In the genomic region with DNA sequence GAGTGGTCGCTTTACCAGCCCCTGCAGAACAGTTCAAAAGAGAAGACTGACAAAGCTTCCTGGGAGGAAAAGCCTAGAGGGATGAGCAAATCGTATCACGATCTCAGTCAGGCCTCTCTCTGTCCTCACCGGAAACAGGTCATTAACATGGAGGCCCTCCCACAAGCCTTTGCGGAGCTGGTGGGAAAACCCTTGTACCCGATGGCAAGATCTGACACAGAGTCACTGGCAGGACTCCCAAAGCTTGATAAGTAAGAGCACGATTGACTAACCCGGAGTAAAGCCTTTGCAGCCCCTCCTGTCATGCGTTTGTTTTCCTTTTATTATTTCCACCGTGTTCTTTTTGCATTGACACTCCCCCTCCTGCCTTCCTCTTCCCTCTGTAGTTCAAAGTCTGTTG, we compare ENCODE assay signal across 14 mouse cellular contexts.
DNase-seq lines count a peak whose midpoint lies in the region; ATAC-seq and TF ChIP-seq lines count a peak whose summit lies in the region.
"Had no signal": no experiment of that assay in that cellular context is flagged by ENCODE, and none has a peak within 500 bp of the region (broad histone marks: within the 10 kb centered on the region; RNA-seq: fewer than 3 reads in every experiment).

No protein-coding gene starts in this region.

- H3K4me3 ChIP-seq in layer of hippocampus, adult 2 months: peak overlapping the region; percentile 30
- H3K4me3 ChIP-seq in testis, adult 2 months (ENCODE audit: control insufficient read depth, low read depth, low read length): peak overlapping the region; percentile 29
- no peak overlapping the region for H3K4me3 ChIP-seq in intestine, postnatal 0 days (ENCODE audit: low read depth, low read length)
- H3K4me3 ChIP-seq: embryonic facial prominence, embryonic 12.5 days; myocyte had no signal

- no peak overlapping the region for H3K9ac ChIP-seq in intestine, postnatal 0 days (ENCODE audit: low read depth, low read length)
- H3K9ac ChIP-seq: embryonic facial prominence, embryonic 12.5 days; liver, embryonic 14.5 days had no signal

- H3K4me2 ChIP-seq in intestine, postnatal 0 days (replicated peaks; ENCODE audit: low read depth): no peak overlapping the region
- H3K4me2 ChIP-seq: embryonic facial prominence, embryonic 12.5 days had no signal

- H3K9me3 ChIP-seq in intestine, postnatal 0 days (ENCODE audit: control insufficient read depth): no peaks in the 10 kb centered on the region
- H3K9me3 ChIP-seq: embryonic facial prominence, embryonic 12.5 days had no signal

- WGBS in intestine, postnatal 0 days: 69% methylated on average over 10 of the region's 10 CpGs

- peak; percentile 6 to 12 for DNase-seq in cerebellum, postnatal 36 days
- DNase-seq in cerebellum, adult 11 months: no peak
- peak in 1 of 2 experiments; percentile 29 for DNase-seq in layer of hippocampus, adult 2 months (ENCODE audit: low spot score in 2 of 2)
- DNase-seq in layer of hippocampus, adult 8-10 months (ENCODE audit: low spot score in 2 of 2): no peak
- DNase-seq in testis, postnatal 14 days (ENCODE audit: low spot score): no peak
- no peak for DNase-seq in yolk sac, embryonic 10.5 days (ENCODE audit: low spot score)
- DNase-seq: kidney, adult 2 months; retina, postnatal 1 day; thymus, postnatal 25 days had no signal

- TF ChIP-seq CTCF in layer of hippocampus, adult 2 months (conservative IDR thresholded peaks at IDR 0.05): no peak
- TF ChIP-seq CTCF in testis, adult 2 months (IDR thresholded peaks at IDR 0.05; ENCODE audit: control insufficient read depth, insufficient read depth, insufficient replicate concordance, low read depth, low read length): no peak
- TF ChIP-seq CTCF in intestine, postnatal 0 days (IDR thresholded peaks at IDR 0.05; ENCODE audit: low read depth): no peak

- no peaks in the 10 kb centered on the region for H3K4me1 ChIP-seq in testis, adult 2 months (ENCODE audit: control insufficient read depth, insufficient read depth, low read length)
- no peaks in the 10 kb centered on the region for H3K4me1 ChIP-seq in intestine, postnatal 0 days (replicated peaks; ENCODE audit: control insufficient read depth, insufficient read depth, low read length)

- no peaks in the 10 kb centered on the region for H3K36me3 ChIP-seq in testis, adult 2 months (ENCODE audit: control insufficient read depth, insufficient read depth, low read length)
- no peaks in the 10 kb centered on the region for H3K36me3 ChIP-seq in intestine, postnatal 0 days (ENCODE audit: control insufficient read depth, insufficient read depth)

- peak overlapping the region; percentile 32; the same call in 1 of the 2 replicates for H3K27ac ChIP-seq in layer of hippocampus, adult 2 months
- H3K27ac ChIP-seq in testis, adult 2 months (ENCODE audit: control insufficient read depth, insufficient read depth, low read depth, low read length): peak overlapping the region; percentile 21; the same call in 1 of the 2 replicates
- no peak overlapping the region for H3K27ac ChIP-seq in intestine, postnatal 0 days (ENCODE audit: low read depth, low read length)
- H3K27ac ChIP-seq: embryonic facial prominence, embryonic 12.5 days; liver, embryonic 14.5 days had no signal

- TF ChIP-seq POLR2A in testis, adult 2 months (IDR thresholded peaks at IDR 0.05; ENCODE audit: control insufficient read depth, low read depth, low read length): no peak

- H3K27me3 ChIP-seq in testis, adult 2 months (ENCODE audit: control insufficient read depth, insufficient read depth, low read length): no peaks in the 10 kb centered on the region
- no peaks in the 10 kb centered on the region for H3K27me3 ChIP-seq in intestine, postnatal 0 days (replicated peaks; ENCODE audit: control insufficient read depth, insufficient read depth, low read length)
- H3K27me3 ChIP-seq: embryonic facial prominence, embryonic 12.5 days had no signal

- ATAC-seq in intestine, postnatal 0 days: no peak

Comparison
In these comparisons a context has a peak if more than half of its experiments do, and no peak if none do; other contexts are left out.
1. DNase-seq: peak in cerebellum, postnatal 36 days (2 of 2); none in cerebellum, adult 11 months (single experiment), layer of hippocampus, adult 8-10 months (0 of 2), testis, postnatal 14 days (single experiment) and yolk sac, embryonic 10.5 days (single experiment).